Mouse (Mus musculus): ENCODE measurements at regions not wholly inside any gene's neighbourhood (a gene's known extent, or its start where the extent isn't known, plus 50 kb on each side); places are given as distances from the start of the nearest gene placed in this dataset.

DNA sequence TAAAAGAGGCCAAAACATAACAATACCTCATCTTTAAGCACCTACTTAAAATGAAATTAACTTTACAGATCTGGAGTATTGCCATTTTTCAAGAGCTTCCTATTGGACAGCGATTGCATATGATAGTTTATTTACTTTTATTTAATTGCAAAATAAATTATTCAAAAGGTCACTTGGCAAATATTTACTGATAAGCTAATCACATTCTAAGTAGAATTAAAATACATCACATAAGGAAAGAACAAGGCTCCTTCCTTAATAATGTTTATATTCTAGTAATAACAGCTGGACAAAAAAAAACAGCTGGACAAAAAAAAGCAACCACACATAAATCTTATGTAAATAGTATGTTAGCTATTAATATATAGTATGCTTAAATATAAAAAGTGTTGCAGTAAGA, 668.1 kb downstream of the 1700064H15Rik start:
- H3K27ac ChIP-seq (ENCODE audit: low read length) = no peak overlapping the region
- no peaks in the 10 kb centered on the region for H3K9me3 ChIP-seq (replicated peaks; ENCODE audit: control insufficient read depth, low read length)
- H3K4me3 ChIP-seq (replicated peaks; ENCODE audit: low read length) = no peak overlapping the region
- no peak overlapping the region for H3K9ac ChIP-seq (ENCODE audit: low read length)
- H3K4me2 ChIP-seq (ENCODE audit: low read depth, low read length) = no peak overlapping the region
- WGBS = 56% methylated on average over 1 of the region's 1 CpGs
- H3K27me3 ChIP-seq (ENCODE audit: control insufficient read depth, insufficient read depth, low read length) = no peaks in the 10 kb centered on the region
- H3K4me1 ChIP-seq (ENCODE audit: control insufficient read depth, insufficient read depth, low read length) = no peaks in the 10 kb centered on the region
- no peaks in the 10 kb centered on the region for H3K36me3 ChIP-seq (ENCODE audit: control insufficient read depth, insufficient read depth, low read length)
- no peak for ATAC-seq (ENCODE audit: insufficient read depth, low FRiP score)

DNA sequence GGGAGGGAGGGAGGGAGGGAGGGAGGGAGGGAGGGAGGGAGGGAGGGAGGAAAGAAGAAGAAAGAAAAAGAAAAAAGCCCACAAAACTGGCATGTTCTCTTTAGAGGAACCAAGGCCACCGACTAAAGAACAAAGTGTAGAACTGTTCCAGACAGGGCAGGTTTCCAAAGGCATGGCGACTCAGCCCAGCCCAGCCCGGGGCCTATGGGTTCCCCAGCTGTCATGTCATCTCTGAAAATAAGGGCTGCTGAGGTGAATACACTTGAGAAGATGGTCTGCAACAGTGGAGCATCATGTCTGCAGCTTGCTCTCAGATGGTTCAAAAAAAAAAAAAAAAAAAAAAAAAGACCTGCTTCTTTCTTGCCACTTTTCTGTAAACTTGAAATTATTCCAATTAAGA, 639.8 kb downstream of the 1700064H15Rik start:
- 85% methylated on average over 3 of the region's 3 CpGs for WGBS
- no peak overlapping the region for H3K4me2 ChIP-seq (ENCODE audit: low read depth, low read length)
- H3K4me1 ChIP-seq (ENCODE audit: control insufficient read depth, insufficient read depth, low read length) = no peaks in the 10 kb centered on the region
- H3K36me3 ChIP-seq (ENCODE audit: control insufficient read depth, insufficient read depth, low read length) = no peaks in the 10 kb centered on the region
- H3K4me3 ChIP-seq (replicated peaks; ENCODE audit: low read length) = no peak overlapping the region
- no peaks in the 10 kb centered on the region for H3K9me3 ChIP-seq (replicated peaks; ENCODE audit: control insufficient read depth, low read length)
- H3K27me3 ChIP-seq (ENCODE audit: control insufficient read depth, insufficient read depth, low read length) = no peaks in the 10 kb centered on the region
- H3K27ac ChIP-seq (ENCODE audit: low read length) = no peak overlapping the region
- H3K9ac ChIP-seq (ENCODE audit: low read length) = no peak overlapping the region
- ATAC-seq (ENCODE audit: insufficient read depth, low FRiP score) = no peak

GRCm38 (mm10) chr3:18989577-18990240, 638.8 kb downstream of the 1700064H15Rik start:
- ATAC-seq (ENCODE audit: insufficient read depth, low FRiP score) = no peak
- Histone ChIP-seq H3K4me1 (ENCODE audit: control insufficient read depth, insufficient read depth, low read length) (no peaks in the 10 kb centered on the region), H3K9me3 (replicated peaks; ENCODE audit: control insufficient read depth, low read length) (no peaks in the 10 kb centered on the region), H3K36me3 (ENCODE audit: control insufficient read depth, insufficient read depth, low read length) (no peaks in the 10 kb centered on the region), H3K27me3 (ENCODE audit: control insufficient read depth, insufficient read depth, low read length) (no peaks in the 10 kb centered on the region), H3K4me2 (ENCODE audit: low read depth, low read length) (no peak overlapping the region), H3K9ac (ENCODE audit: low read length) (no peak overlapping the region), H3K4me3 (replicated peaks; ENCODE audit: low read length) (no peak overlapping the region), H3K27ac (ENCODE audit: low read length) (no peak overlapping the region)
- WGBS = 52% methylated on average over 13 of the region's 13 CpGs

DNA sequence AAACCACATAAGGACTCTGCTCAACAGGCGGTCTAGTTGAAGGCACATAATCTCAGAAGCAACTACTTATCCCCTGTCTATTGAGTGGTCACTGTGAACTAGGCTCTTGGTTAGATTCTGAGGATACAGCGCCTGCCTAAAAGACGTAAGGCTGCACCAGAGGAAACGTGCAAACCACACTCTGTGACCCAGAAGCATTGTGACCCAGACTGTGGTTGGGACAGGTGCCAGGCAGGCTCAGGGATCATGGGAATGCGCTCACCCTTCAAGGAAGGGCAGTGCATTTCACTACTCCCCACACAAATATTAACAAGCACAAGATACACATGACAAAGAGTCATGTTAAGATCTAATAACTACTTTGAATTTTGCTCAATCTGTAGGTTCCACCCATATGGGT, 628.3 kb downstream of the 1700064H15Rik start:
- Histone ChIP-seq H3K36me3 (ENCODE audit: control insufficient read depth, insufficient read depth, low read length) (no peaks in the 10 kb centered on the region), H3K27me3 (ENCODE audit: control insufficient read depth, insufficient read depth, low read length) (no peaks in the 10 kb centered on the region), H3K4me1 (ENCODE audit: control insufficient read depth, insufficient read depth, low read length) (no peaks in the 10 kb centered on the region), H3K9ac (ENCODE audit: low read length) (no peak overlapping the region), H3K4me3 (replicated peaks; ENCODE audit: low read length) (no peak overlapping the region), H3K27ac (ENCODE audit: low read length) (no peak overlapping the region), H3K4me2 (ENCODE audit: low read depth, low read length) (no peak overlapping the region), H3K9me3 (replicated peaks; ENCODE audit: control insufficient read depth, low read length) (no peaks in the 10 kb centered on the region)
- WGBS = 76% methylated on average over 5 of the region's 5 CpGs
- no peak for ATAC-seq (ENCODE audit: insufficient read depth, low FRiP score)

DNA sequence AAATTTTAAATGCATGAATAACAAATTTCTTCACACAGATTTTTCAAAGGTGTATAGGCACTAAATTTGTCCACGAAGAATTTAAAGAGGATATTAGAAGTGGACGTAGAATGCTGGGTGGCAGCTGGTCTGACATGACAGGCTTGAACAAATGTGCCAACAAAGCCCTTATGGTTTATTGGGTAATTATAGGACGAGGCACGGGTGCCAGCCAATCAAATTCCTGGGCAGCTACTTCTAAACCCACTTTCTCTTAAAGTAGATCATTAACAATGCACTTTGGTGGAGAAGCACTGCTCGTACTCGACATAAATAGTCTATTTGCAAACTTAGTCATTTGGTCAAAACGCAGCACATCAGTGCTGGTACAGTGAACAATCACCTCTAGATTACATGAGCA, 626.4 kb downstream of the 1700064H15Rik start:
- ATAC-seq (ENCODE audit: insufficient read depth, low FRiP score) = no peak
- no peaks in the 10 kb centered on the region for H3K27me3 ChIP-seq (ENCODE audit: control insufficient read depth, insufficient read depth, low read length)
- 70% methylated on average over 7 of the region's 7 CpGs for WGBS

DNA sequence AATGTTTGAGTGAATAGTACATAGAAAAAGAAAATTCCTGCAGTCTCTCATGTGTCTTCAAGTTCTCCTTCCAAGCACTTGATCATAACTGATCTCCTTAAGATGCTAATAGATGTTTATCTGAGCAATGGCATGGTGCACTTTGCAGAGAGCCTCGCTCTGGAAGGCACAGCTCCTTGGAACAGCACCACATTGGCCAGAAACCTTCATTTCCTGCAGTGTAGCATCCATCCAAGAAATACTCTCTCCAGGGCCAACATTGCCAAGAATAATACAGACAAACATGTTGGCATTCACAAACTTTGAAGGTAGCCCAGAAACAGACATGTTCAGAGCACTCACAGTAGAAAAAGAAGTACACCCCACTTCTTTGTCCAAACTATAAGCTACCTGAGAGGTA, 623.7 kb downstream of the 1700064H15Rik start:
- no peak overlapping the region for H3K27ac ChIP-seq (ENCODE audit: low read length)
- H3K27me3 ChIP-seq (ENCODE audit: control insufficient read depth, insufficient read depth, low read length) = no peaks in the 10 kb centered on the region
- no peak for ATAC-seq (ENCODE audit: insufficient read depth, low FRiP score)
- no peak overlapping the region for H3K4me2 ChIP-seq (ENCODE audit: low read depth, low read length)
- 68% methylated on average over 1 of the region's 1 CpGs for WGBS
- no peaks in the 10 kb centered on the region for H3K4me1 ChIP-seq (ENCODE audit: control insufficient read depth, insufficient read depth, low read length)
- no peaks in the 10 kb centered on the region for H3K36me3 ChIP-seq (ENCODE audit: control insufficient read depth, insufficient read depth, low read length)
- H3K4me3 ChIP-seq (replicated peaks; ENCODE audit: low read length) = no peak overlapping the region
- H3K9me3 ChIP-seq (replicated peaks; ENCODE audit: control insufficient read depth, low read length) = no peaks in the 10 kb centered on the region
- H3K9ac ChIP-seq (ENCODE audit: low read length) = no peak overlapping the region

More for the DNA sequence above, 626.4 kb downstream of the 1700064H15Rik start:
- Histone ChIP-seq H3K4me2 (ENCODE audit: low read depth, low read length) (no peak overlapping the region), H3K9ac (ENCODE audit: low read length) (no peak overlapping the region), H3K4me3 (replicated peaks; ENCODE audit: low read length) (no peak overlapping the region), H3K4me1 (ENCODE audit: control insufficient read depth, insufficient read depth, low read length) (no peaks in the 10 kb centered on the region), H3K36me3 (ENCODE audit: control insufficient read depth, insufficient read depth, low read length) (no peaks in the 10 kb centered on the region), H3K9me3 (replicated peaks; ENCODE audit: control insufficient read depth, low read length) (no peaks in the 10 kb centered on the region), H3K27ac (ENCODE audit: low read length) (no peak overlapping the region)

DNA sequence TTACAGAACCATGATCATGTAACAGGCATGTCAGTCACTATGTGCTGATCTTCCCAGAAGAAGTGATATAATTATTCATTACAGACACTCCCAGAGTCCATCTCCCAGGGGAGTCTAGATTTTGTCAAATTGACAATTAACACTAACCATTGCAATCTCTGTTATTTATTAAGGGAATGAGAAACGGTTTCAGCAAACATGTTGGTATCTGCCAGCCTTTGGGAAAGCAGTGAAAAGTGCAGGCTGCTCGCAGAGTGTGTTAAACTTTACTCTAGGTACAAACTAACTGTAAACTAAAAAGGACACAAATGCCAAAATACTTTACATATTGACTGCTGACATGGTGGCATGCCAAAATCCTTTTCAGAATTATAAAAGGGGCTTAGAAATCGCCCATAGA, 583.9 kb downstream of the 1700064H15Rik start:
- no peak overlapping the region for H3K9ac ChIP-seq (ENCODE audit: low read length)
- no peaks in the 10 kb centered on the region for H3K36me3 ChIP-seq (ENCODE audit: control insufficient read depth, insufficient read depth, low read length)
- ATAC-seq (ENCODE audit: insufficient read depth, low FRiP score) = no peak
- H3K4me1 ChIP-seq (ENCODE audit: control insufficient read depth, insufficient read depth, low read length) = no peaks in the 10 kb centered on the region
- H3K27ac ChIP-seq (ENCODE audit: low read length) = no peak overlapping the region
- no peak overlapping the region for H3K4me2 ChIP-seq (ENCODE audit: low read depth, low read length)
- H3K9me3 ChIP-seq (replicated peaks; ENCODE audit: control insufficient read depth, low read length) = no peaks in the 10 kb centered on the region
- H3K4me3 ChIP-seq (replicated peaks; ENCODE audit: low read length) = no peak overlapping the region
- 41% methylated on average over 3 of the region's 3 CpGs for WGBS
- no peaks in the 10 kb centered on the region for H3K27me3 ChIP-seq (ENCODE audit: control insufficient read depth, insufficient read depth, low read length)

GRCm38 (mm10) chr3:19045933-19046332, 582.5 kb downstream of the 1700064H15Rik start:
- no peak for ATAC-seq (ENCODE audit: insufficient read depth, low FRiP score)
- H3K9me3 ChIP-seq (replicated peaks; ENCODE audit: control insufficient read depth, low read length) = no peaks in the 10 kb centered on the region
- no peaks in the 10 kb centered on the region for H3K4me1 ChIP-seq (ENCODE audit: control insufficient read depth, insufficient read depth, low read length)
- no peak overlapping the region for H3K27ac ChIP-seq (ENCODE audit: low read length)
- no peaks in the 10 kb centered on the region for H3K36me3 ChIP-seq (ENCODE audit: control insufficient read depth, insufficient read depth, low read length)
- no peaks in the 10 kb centered on the region for H3K27me3 ChIP-seq (ENCODE audit: control insufficient read depth, insufficient read depth, low read length)
- no peak overlapping the region for H3K9ac ChIP-seq (ENCODE audit: low read length)
- H3K4me3 ChIP-seq (replicated peaks; ENCODE audit: low read length) = no peak overlapping the region
- no peak overlapping the region for H3K4me2 ChIP-seq (ENCODE audit: low read depth, low read length)

- WGBS = 58% methylated on average over 1 of the region's 1 CpGs
- ATAC-seq (ENCODE audit: insufficient read depth, low FRiP score) = no peak
- no peak overlapping the region for H3K4me3 ChIP-seq (replicated peaks; ENCODE audit: low read length)
- H3K4me2 ChIP-seq (ENCODE audit: low read depth, low read length) = no peak overlapping the region
- no peaks in the 10 kb centered on the region for H3K4me1 ChIP-seq (ENCODE audit: control insufficient read depth, insufficient read depth, low read length)
- H3K9me3 ChIP-seq (replicated peaks; ENCODE audit: control insufficient read depth, low read length) = no peaks in the 10 kb centered on the region
- H3K9ac ChIP-seq (ENCODE audit: low read length) = no peak overlapping the region
- no peaks in the 10 kb centered on the region for H3K27me3 ChIP-seq (ENCODE audit: control insufficient read depth, insufficient read depth, low read length)
- H3K36me3 ChIP-seq (ENCODE audit: control insufficient read depth, insufficient read depth, low read length) = no peaks in the 10 kb centered on the region
- no peak overlapping the region for H3K27ac ChIP-seq (ENCODE audit: low read length)
Observed at GRCm38 (mm10) chr3:19046610-19047009, 581.9 kb downstream of the 1700064H15Rik start.

GRCm38 (mm10) chr3:19055961-19056360, 572.5 kb downstream of the 1700064H15Rik start:
- no peak for ATAC-seq (ENCODE audit: insufficient read depth, low FRiP score)
- WGBS = 66% methylated on average over 3 of the region's 3 CpGs
- no peaks in the 10 kb centered on the region for H3K4me1 ChIP-seq (ENCODE audit: control insufficient read depth, insufficient read depth, low read length)

More at GRCm38 (mm10) chr3:19055961-19056360, 572.5 kb downstream of the 1700064H15Rik start:
- Histone ChIP-seq H3K36me3 (ENCODE audit: control insufficient read depth, insufficient read depth, low read length) (no peaks in the 10 kb centered on the region), H3K4me2 (ENCODE audit: low read depth, low read length) (no peak overlapping the region), H3K4me3 (replicated peaks; ENCODE audit: low read length) (no peak overlapping the region), H3K27ac (ENCODE audit: low read length) (no peak overlapping the region), H3K9me3 (replicated peaks; ENCODE audit: control insufficient read depth, low read length) (no peaks in the 10 kb centered on the region), H3K9ac (ENCODE audit: low read length) (no peak overlapping the region), H3K27me3 (ENCODE audit: control insufficient read depth, insufficient read depth, low read length) (no peaks in the 10 kb centered on the region)

Measured in stomach, embryonic 16.5 days (tissue).